Mouse (Mus musculus): ENCODE results near the gene Pqlc2.

- TF ChIP-seq CTCF (IDR thresholded peaks at IDR 0.05; ENCODE audit: low read depth) (no peak), EP300 (IDR thresholded peaks at IDR 0.05; ENCODE audit: low read depth) (no peak)
Measured at GRCm38 (mm10) chr4:139272951-139273680, 37.4 kb downstream of the Pqlc2 start.
